Mouse (Mus musculus) heart, adult 2 months (tissue): ENCODE measurements at regions not wholly inside any gene's neighbourhood (a gene's known extent, or its start where the extent isn't known, plus 50 kb on each side); places are given as distances from the start of the nearest gene placed in this dataset.

Source experiments
- DNase-seq, 2 experiments: peaks; one replicate each; pipeline ENCODE4 v3.0.0; 2021
- H3K27ac ChIP-seq: fragments of 200-600 bp; 2 replicates; pipeline ENCODE4 v1.8.1; 2022
- H3K27me3 ChIP-seq: fragments of 200-500 bp; 2 replicates; pipeline ENCODE4 v1.6.1; 2012; ENCODE audit warnings: mild to moderate bottlenecking, low read length, inconsistent platforms, mixed read lengths; ENCODE audit not compliant: control insufficient read depth, insufficient read depth
- H3K36me3 ChIP-seq: fragments of 200-500 bp; 2 replicates; pipeline ENCODE4 v1.6.1; 2012; ENCODE audit warnings: low read length, inconsistent platforms; ENCODE audit not compliant: control insufficient read depth, insufficient read depth
- H3K4me1 ChIP-seq: fragments of 200-500 bp; 2 replicates; pipeline ENCODE4 v1.6.1; 2011; ENCODE audit warnings: low read length; ENCODE audit not compliant: control insufficient read depth, insufficient read depth
- H3K4me3 ChIP-seq: fragments of 200-600 bp; 2 replicates; pipeline ENCODE4 v1.8.1; 2022
- H3K79me2 ChIP-seq: fragments of 200-500 bp; replicated peaks from 2 replicates; pipeline ENCODE4 v1.6.1; 2012; ENCODE audit warnings: mild to moderate bottlenecking, inconsistent platforms, low read length, moderate library complexity, mixed read lengths; ENCODE audit not compliant: control insufficient read depth, insufficient read depth
- H3K9ac ChIP-seq: fragments of 200-500 bp; 2 replicates; pipeline ENCODE4 v1.6.1; 2012; ENCODE audit warnings: low read depth, mild to moderate bottlenecking, control low read depth, inconsistent platforms, low read length, mixed read lengths
- CTCF ChIP-seq: fragments of 200-600 bp; IDR thresholded peaks from 2 replicates; pipeline ENCODE4 v1.8.1; 2022; ENCODE audit warnings: antibody characterized with exemption, mild to moderate bottlenecking, moderate library complexity
- EP300 ChIP-seq: fragments of 200-500 bp; IDR thresholded peaks from 2 replicates; pipeline ENCODE4 v1.6.1; 2011; ENCODE audit warnings: low read depth, low read length, control low read depth; ENCODE audit not compliant: insufficient read depth
- POLR2A ChIP-seq: fragments of 200-500 bp; IDR thresholded peaks from 2 replicates; pipeline ENCODE4 v1.6.1; 2011; ENCODE audit warnings: mild to moderate bottlenecking, low read depth, low read length, control low read depth; ENCODE audit not compliant: insufficient read depth
- WGBS: fragments of 180-500 bp; shearing (Covaris S2); methylation state at CpG from one replicate; pipeline ENCODE4 v1.1.7; 2018; 5-methylcytosine and 5-hydroxymethylcytosine counted together
- intact Hi-C: fragments of 180-260 bp; cut with DNase I; formaldehyde crosslinking; loops from one replicate; pipeline ENCODE4 v1.15.1; 2025

- Histone ChIP-seq H3K36me3 (peaks cover 3% of the 10 kb centered on the region; the same call in 1 of the 2 replicates), H3K27ac (peak overlapping the region; percentile 66), H3K4me1 (peaks cover 4% of the 10 kb centered on the region), H3K27me3 (no peaks in the 10 kb centered on the region), H3K79me2 (no peaks in the 10 kb centered on the region), H3K9ac (no peak overlapping the region), H3K4me3 (no peak overlapping the region)
- 19% methylated on average over 7 of the region's 7 CpGs for WGBS
- peak; percentile 81 to 84 for DNase-seq
- intact Hi-C loops: loop anchor here (2.0 kb wide), 1 partner anchor 333 kb away; the partner anchor contains the start of gene Nrp1
- no peak for TF ChIP-seq POLR2A
- TF ChIP-seq EP300: 0 out of 2 replicates have a peak, but pooled peaks have one; percentile 54
Measured at GRCm38 (mm10) chr8:128025251-128025856, 333.1 kb upstream of the Nrp1 start.

GRCm38 (mm10) chr8:128026981-128027380 lies 331.4 kb upstream of the Nrp1 start:
- 86% methylated on average over 2 of the region's 2 CpGs for WGBS
- Histone ChIP-seq H3K9ac (no peak overlapping the region), H3K27ac (no peak overlapping the region), H3K4me1 (peaks cover 4% of the 10 kb centered on the region), H3K36me3 (peaks cover 3% of the 10 kb centered on the region; the same call in 1 of the 2 replicates), H3K4me3 (no peak overlapping the region), H3K27me3 (no peaks in the 10 kb centered on the region), H3K79me2 (no peaks in the 10 kb centered on the region)
- TF ChIP-seq CTCF: no peak
- TF ChIP-seq POLR2A: no peak
- TF ChIP-seq EP300: no peak
- no peak for DNase-seq
- intact Hi-C loops: no loop called here

- intact Hi-C loops: no loop called here
- Histone ChIP-seq H3K79me2 (no peaks in the 10 kb centered on the region), H3K9ac (no peak overlapping the region), H3K4me1 (peaks cover 2% of the 10 kb centered on the region; the same call in 1 of the 2 replicates), H3K27me3 (no peaks in the 10 kb centered on the region), H3K36me3 (no peaks in the 10 kb centered on the region), H3K4me3 (no peak overlapping the region), H3K27ac (no peak overlapping the region)
- 87% methylated on average over 24 of the region's 24 CpGs for WGBS
- DNase-seq: no peak
- TF ChIP-seq EP300 (no peak), CTCF (no peak), POLR2A (no peak)
Measured at GRCm38 (mm10) chr8:128030335-128031280, 327.8 kb upstream of the Nrp1 start.

- Histone ChIP-seq H3K4me1 (no peaks in the 10 kb centered on the region; the same call in 1 of the 2 replicates), H3K27me3 (no peaks in the 10 kb centered on the region), H3K4me3 (no peak overlapping the region), H3K27ac (no peak overlapping the region), H3K9ac (no peak overlapping the region), H3K79me2 (no peaks in the 10 kb centered on the region), H3K36me3 (no peaks in the 10 kb centered on the region)
- intact Hi-C loops: no loop called here
- 25% methylated on average over 6 of the region's 6 CpGs for WGBS
- peak in 1 of 2 experiments; percentile 25 for DNase-seq
- TF ChIP-seq CTCF: no peak
- no peak for TF ChIP-seq POLR2A
- TF ChIP-seq EP300: no peak
Measured at GRCm38 (mm10) chr8:128034127-128034526, 324.3 kb upstream of the Nrp1 start.

- intact Hi-C loops: no loop called here
- Histone ChIP-seq H3K79me2 (no peaks in the 10 kb centered on the region), H3K27ac (no peak overlapping the region), H3K4me3 (no peak overlapping the region), H3K9ac (no peak overlapping the region), H3K36me3 (no peaks in the 10 kb centered on the region), H3K4me1 (no peaks in the 10 kb centered on the region; the same call in 1 of the 2 replicates), H3K27me3 (no peaks in the 10 kb centered on the region)
- DNase-seq: peak in 1 of 2 experiments; percentile 10
- TF ChIP-seq POLR2A (no peak), EP300 (no peak), CTCF (no peak)
- WGBS: 67% methylated on average over 3 of the region's 3 CpGs
Measured at GRCm38 (mm10) chr8:128035672-128036071, 322.7 kb upstream of the Nrp1 start.

GRCm38 (mm10) chr8:128039341-128040064 lies 318.9 kb upstream of the Nrp1 start:
- intact Hi-C loops: no loop called here
- H3K4me3 ChIP-seq: no peak overlapping the region
- H3K9ac ChIP-seq: no peak overlapping the region
- H3K79me2 ChIP-seq: no peaks in the 10 kb centered on the region
- no peak for TF ChIP-seq POLR2A
- no peak for TF ChIP-seq EP300
- TF ChIP-seq CTCF: no peak
- H3K36me3 ChIP-seq: no peaks in the 10 kb centered on the region
- no peaks in the 10 kb centered on the region for H3K27me3 ChIP-seq
- H3K4me1 ChIP-seq: no peaks in the 10 kb centered on the region
- DNase-seq: no peak
- H3K27ac ChIP-seq: no peak overlapping the region
- WGBS: 75% methylated on average over 6 of the region's 6 CpGs
